Mouse (Mus musculus): ENCODE data around the gene Itga11.

DNA sequence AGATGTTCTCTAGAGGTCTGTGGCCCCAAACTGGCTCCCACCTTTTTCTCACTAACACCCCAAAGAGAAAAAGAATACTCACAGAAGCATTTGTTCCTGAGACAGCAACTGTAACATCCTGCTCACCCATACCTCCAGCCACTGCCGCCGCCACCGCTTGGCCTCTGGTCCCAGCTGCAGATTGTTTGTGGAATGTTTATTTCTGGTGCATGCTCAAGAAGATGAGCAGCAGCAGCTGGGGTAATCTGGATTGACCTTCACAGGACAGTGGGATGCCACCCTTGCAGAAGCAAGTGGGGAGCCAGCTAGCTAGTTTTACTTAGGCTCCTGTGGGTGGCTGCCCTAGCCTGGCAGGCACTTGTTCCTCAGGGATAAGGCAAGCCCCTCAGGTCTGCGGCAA, 11.7 kb upstream of the Itga11 start:
- TF ChIP-seq CTCF (IDR thresholded peaks at IDR 0.05; ENCODE audit: low read depth) = no peak
- no peak for TF ChIP-seq EP300 (optimal IDR thresholded peaks at IDR 0.05)
